Mouse (Mus musculus): ENCODE measurements at regions not wholly inside any gene's neighbourhood (a gene's known extent, or its start where the extent isn't known, plus 50 kb on each side); places are given as distances from the start of the nearest gene placed in this dataset.
A peak's percentile ranks its signal among the peaks of the same experiment; 100 is the strongest.

DNA sequence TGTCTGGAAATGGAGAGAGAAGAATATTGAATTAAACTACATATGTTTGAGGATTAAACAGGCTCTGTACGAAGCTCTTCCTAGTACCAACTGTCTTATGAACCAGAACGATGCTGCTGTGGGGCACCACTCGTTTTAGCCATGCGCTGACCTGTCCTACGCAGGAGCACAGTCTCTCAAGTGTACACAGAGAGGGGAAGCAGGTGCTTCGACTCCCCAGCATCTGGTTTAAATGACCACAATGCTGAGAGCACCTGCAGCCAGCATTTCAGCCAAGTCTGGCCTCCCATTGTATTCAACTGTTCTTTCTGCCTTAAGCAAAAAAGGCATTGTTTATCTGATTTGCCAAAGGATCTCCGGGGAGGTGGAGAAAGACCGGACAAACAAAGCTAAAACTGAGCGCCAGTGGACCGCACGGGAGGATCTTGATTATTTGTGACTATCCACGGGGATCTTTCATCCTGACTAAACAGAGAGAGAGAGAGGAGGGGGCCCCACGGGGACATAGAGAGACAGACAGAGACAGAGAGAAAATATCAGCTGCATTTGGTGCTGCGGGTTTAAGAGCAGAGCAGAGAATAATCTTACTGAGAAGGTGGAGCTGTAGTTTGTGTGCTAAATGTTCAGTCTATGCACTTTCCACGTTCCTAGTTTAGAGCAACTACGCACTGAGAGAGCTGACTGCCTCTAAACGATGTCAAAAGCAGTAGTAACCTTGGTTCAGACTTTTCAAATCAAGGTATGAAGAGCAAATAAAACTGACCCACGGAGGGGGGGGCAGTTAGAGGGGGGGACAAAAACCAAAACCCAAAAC lies 66.8 kb upstream of the Prep start:
- ATAC-seq: peak; percentile 54
- TF ChIP-seq CTCF (IDR thresholded peaks at IDR 0.05; ENCODE audit: low read depth): no peak
- peak; percentile 32 for DNase-seq (ENCODE audit: low spot score)
- Histone ChIP-seq H3K4me2 (ENCODE audit: low read depth, low read length) (peak overlapping the region; percentile 91), H3K4me1 (ENCODE audit: insufficient read depth, low read length) (no peaks in the 10 kb centered on the region), H3K27me3 (ENCODE audit: insufficient read depth, low read length) (no peaks in the 10 kb centered on the region), H3K4me3 (ENCODE audit: low read length) (peak overlapping the region; percentile 43), H3K9ac (replicated peaks; ENCODE audit: low read length) (peak overlapping the region; percentile 56), H3K9me3 (ENCODE audit: low read length) (no peaks in the 10 kb centered on the region), H3K27ac (peak overlapping the region; percentile 45; the same call in 1 of the 2 replicates), H3K36me3 (ENCODE audit: insufficient read depth, low read length) (no peaks in the 10 kb centered on the region)
- WGBS: 7% methylated on average over 18 of the region's 18 CpGs

DNA sequence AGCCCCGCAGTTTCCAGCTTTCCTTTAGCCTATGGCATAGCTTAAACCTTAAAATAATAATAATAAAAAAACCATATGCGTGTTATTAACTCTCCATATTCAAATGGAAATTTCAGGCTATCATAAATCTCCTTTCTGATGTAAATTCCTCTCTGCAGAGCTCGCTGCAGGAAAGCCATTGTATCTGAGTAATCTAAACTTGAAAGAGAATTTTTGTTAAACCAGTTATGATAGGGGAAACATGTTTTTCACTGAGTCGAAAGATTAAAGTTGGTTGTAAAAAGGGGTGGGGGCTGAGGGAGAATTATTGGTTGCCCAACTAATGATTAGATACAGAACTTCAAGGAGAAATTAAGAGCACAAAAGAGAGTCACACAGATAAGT lies 69.1 kb upstream of the Prep start:
- peak overlapping the region; percentile 47 for H3K4me2 ChIP-seq (ENCODE audit: low read depth, low read length)
- TF ChIP-seq CTCF (IDR thresholded peaks at IDR 0.05; ENCODE audit: low read depth): no peak
- ATAC-seq (no peak), DNase-seq (ENCODE audit: low spot score) (no peak)
- H3K9me3 ChIP-seq (ENCODE audit: low read length): no peaks in the 10 kb centered on the region
- H3K9ac ChIP-seq (replicated peaks; ENCODE audit: low read length): no peak overlapping the region
- 7% methylated on average over 4 of the region's 4 CpGs for WGBS
- no peaks in the 10 kb centered on the region for H3K27me3 ChIP-seq (ENCODE audit: insufficient read depth, low read length)
- H3K36me3 ChIP-seq (ENCODE audit: insufficient read depth, low read length): no peaks in the 10 kb centered on the region
- no peak overlapping the region for H3K27ac ChIP-seq
- H3K4me1 ChIP-seq (ENCODE audit: insufficient read depth, low read length): no peaks in the 10 kb centered on the region
- no peak overlapping the region; the same call in 1 of the 2 replicates for H3K4me3 ChIP-seq (ENCODE audit: low read length)

DNA sequence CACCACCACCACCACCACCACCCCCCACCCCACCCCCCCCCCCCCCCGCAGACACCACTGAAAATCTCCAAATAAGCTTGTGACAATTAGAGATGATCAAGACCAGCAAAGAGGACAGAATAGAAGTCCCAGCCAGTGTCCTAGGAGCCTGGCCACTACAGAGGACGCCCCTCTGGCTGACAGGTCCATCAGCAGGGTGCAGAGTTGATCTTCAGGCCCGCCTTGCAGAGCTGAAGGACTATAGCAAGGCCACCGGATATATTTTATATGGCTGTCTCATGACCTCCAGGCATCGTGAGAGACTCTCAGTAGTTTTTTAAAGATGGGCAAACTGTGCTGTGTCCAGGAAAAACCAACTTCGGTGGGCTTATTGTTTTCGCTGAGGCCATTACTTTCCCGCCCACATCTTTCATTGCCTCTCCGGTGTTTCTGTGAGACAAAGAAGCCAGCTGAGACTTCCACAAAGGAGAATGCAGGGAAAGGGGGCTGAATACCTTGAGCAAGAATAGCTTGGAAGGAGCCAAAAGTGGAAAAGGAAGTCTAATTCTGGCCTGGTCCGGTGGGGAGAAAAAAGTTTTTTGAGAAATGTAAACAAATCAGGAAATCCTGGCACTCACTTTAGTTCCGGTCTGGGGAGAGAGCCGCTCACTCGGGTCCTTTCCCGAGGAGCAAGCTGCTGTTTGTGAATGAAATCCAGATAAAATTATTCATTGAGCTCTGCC lies 69.7 kb upstream of the Prep start:
- no peak overlapping the region; the same call in 1 of the 2 replicates for H3K4me3 ChIP-seq (ENCODE audit: low read length)
- peak; percentile 31 for DNase-seq (ENCODE audit: low spot score)
- no peak for TF ChIP-seq CTCF (IDR thresholded peaks at IDR 0.05; ENCODE audit: low read depth)
- H3K9ac ChIP-seq (replicated peaks; ENCODE audit: low read length): no peak overlapping the region
- no peaks in the 10 kb centered on the region for H3K9me3 ChIP-seq (ENCODE audit: low read length)
- no peaks in the 10 kb centered on the region for H3K36me3 ChIP-seq (ENCODE audit: insufficient read depth, low read length)
- H3K27ac ChIP-seq: no peak overlapping the region
- H3K4me2 ChIP-seq (ENCODE audit: low read depth, low read length): peak overlapping the region; percentile 47
- H3K4me1 ChIP-seq (ENCODE audit: insufficient read depth, low read length): no peaks in the 10 kb centered on the region
- ATAC-seq: no peak
- 8% methylated on average over 14 of the region's 14 CpGs for WGBS
- no peaks in the 10 kb centered on the region for H3K27me3 ChIP-seq (ENCODE audit: insufficient read depth, low read length)

GRCm38 (mm10) chr10:44995756-44996155 lies 71.2 kb upstream of the Prep start:
- ATAC-seq: no peak
- no peak for DNase-seq (ENCODE audit: low spot score)
- Histone ChIP-seq H3K9ac (replicated peaks; ENCODE audit: low read length) (no peak overlapping the region), H3K27me3 (ENCODE audit: insufficient read depth, low read length) (no peaks in the 10 kb centered on the region), H3K4me1 (ENCODE audit: insufficient read depth, low read length) (no peaks in the 10 kb centered on the region), H3K4me3 (ENCODE audit: low read length) (no peak overlapping the region), H3K9me3 (ENCODE audit: low read length) (no peaks in the 10 kb centered on the region), H3K27ac (no peak overlapping the region), H3K36me3 (ENCODE audit: insufficient read depth, low read length) (no peaks in the 10 kb centered on the region), H3K4me2 (ENCODE audit: low read depth, low read length) (no peak overlapping the region)
- WGBS: 48% methylated on average over 6 of the region's 6 CpGs
- TF ChIP-seq CTCF (IDR thresholded peaks at IDR 0.05; ENCODE audit: low read depth): no peak

DNA sequence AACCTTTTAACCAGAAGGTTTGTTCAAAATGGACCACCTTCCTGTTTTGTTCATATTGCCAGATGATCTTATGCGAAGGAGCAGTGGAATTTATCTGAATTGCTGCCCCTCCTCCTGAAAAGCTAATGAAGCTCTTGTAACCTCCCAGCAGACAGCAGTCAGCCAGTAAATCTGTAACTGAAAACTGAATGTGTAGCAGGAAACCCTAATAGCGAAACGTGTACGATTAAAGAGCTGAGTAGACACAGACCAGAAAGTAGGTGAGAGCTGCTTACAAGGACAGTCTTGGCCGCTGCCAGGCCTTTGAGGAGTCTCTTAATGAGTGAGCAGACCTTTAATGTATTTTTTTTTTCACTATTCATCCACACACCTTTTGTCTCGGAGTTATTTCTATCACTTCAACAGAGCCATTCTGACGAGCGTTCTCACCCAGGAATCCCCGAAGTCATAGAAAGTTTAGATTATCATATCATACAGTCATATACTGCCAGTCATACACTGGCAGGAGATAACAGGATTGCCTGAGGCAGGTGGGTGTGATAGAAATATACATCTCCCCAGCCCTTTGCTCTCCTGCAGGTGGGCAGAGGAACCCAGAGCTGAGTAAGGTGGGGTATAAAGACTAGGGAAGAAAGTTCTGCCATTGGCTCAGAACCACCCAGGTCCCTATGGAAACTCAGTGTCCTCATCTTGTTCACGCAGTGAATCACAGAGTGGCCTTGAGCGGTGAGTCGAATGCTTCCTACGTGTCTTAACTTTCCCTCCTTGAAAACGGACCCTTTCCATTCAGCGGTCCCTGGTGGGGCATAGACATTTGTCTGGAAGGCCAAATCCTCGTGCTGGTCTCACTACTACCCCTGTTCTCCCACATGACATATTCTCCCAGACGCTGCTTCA lies 72.4 kb upstream of the Prep start:
- no peak for TF ChIP-seq CTCF (IDR thresholded peaks at IDR 0.05; ENCODE audit: low read depth)
- Histone ChIP-seq H3K4me3 (ENCODE audit: low read length) (no peak overlapping the region), H3K9me3 (ENCODE audit: low read length) (no peaks in the 10 kb centered on the region), H3K9ac (replicated peaks; ENCODE audit: low read length) (no peak overlapping the region), H3K4me2 (ENCODE audit: low read depth, low read length) (no peak overlapping the region), H3K27ac (no peak overlapping the region), H3K4me1 (ENCODE audit: insufficient read depth, low read length) (no peaks in the 10 kb centered on the region), H3K36me3 (ENCODE audit: insufficient read depth, low read length) (no peaks in the 10 kb centered on the region), H3K27me3 (ENCODE audit: insufficient read depth, low read length) (no peaks in the 10 kb centered on the region)
- DNase-seq (ENCODE audit: low spot score) (no peak), ATAC-seq (no peak)
- WGBS: 67% methylated on average over 17 of the region's 17 CpGs

GRCm38 (mm10) chr10:44993470-44994260 lies 73.3 kb upstream of the Prep start:
- Histone ChIP-seq H3K36me3 (ENCODE audit: insufficient read depth, low read length) (no peaks in the 10 kb centered on the region), H3K27me3 (ENCODE audit: insufficient read depth, low read length) (no peaks in the 10 kb centered on the region), H3K4me1 (ENCODE audit: insufficient read depth, low read length) (no peaks in the 10 kb centered on the region), H3K4me3 (ENCODE audit: low read length) (no peak overlapping the region), H3K4me2 (ENCODE audit: low read depth, low read length) (no peak overlapping the region), H3K27ac (no peak overlapping the region), H3K9ac (replicated peaks; ENCODE audit: low read length) (no peak overlapping the region), H3K9me3 (ENCODE audit: low read length) (no peaks in the 10 kb centered on the region)
- WGBS: 51% methylated on average over 10 of the region's 10 CpGs
- DNase-seq (ENCODE audit: low spot score) (no peak), ATAC-seq (no peak)
- TF ChIP-seq CTCF (IDR thresholded peaks at IDR 0.05; ENCODE audit: low read depth): no peak

Measured in hindbrain, postnatal 0 days (tissue).